Mouse (Mus musculus): ENCODE measurements at regions not wholly inside any gene's neighbourhood (a gene's known extent, or its start where the extent isn't known, plus 50 kb on each side); places are given as distances from the start of the nearest gene placed in this dataset.

GRCm38 (mm10) chr3:51073003-51073679 is 151.1 kb upstream of the Noct start:
- no peaks in the 10 kb centered on the region for H3K9me3 ChIP-seq (ENCODE audit: control insufficient read depth, low read length)
- DNase-seq = no peak
- WGBS = 89% methylated on average over 15 of the region's 15 CpGs
- H3K27me3 ChIP-seq (ENCODE audit: control insufficient read depth, insufficient read depth, low read length) = no peaks in the 10 kb centered on the region
- H3K9ac ChIP-seq (replicated peaks; ENCODE audit: low read length) = no peak overlapping the region
- no peak overlapping the region for H3K27ac ChIP-seq (replicated peaks; ENCODE audit: low read depth, low read length)
- H3K36me3 ChIP-seq (ENCODE audit: control insufficient read depth, insufficient read depth, low read length) = no peaks in the 10 kb centered on the region
- no peak for ATAC-seq (ENCODE audit: low FRiP score, low TSS enrichment)
- 0 out of 2 replicates have a peak, but pooled peaks cover 3% of the 10 kb centered on the region for H3K4me1 ChIP-seq (ENCODE audit: control insufficient read depth, insufficient read depth, low read length)
- H3K4me2 ChIP-seq (ENCODE audit: low read length) = no peak overlapping the region
- no peak overlapping the region for H3K4me3 ChIP-seq (replicated peaks; ENCODE audit: low read depth, low read length)

- no peak for DNase-seq
- no peak overlapping the region for H3K27ac ChIP-seq (replicated peaks; ENCODE audit: low read depth, low read length)
- no peaks in the 10 kb centered on the region for H3K9me3 ChIP-seq (ENCODE audit: control insufficient read depth, low read length)
These were observed 150.4 kb upstream of the Noct start for GRCm38 (mm10) chr3:51073743-51074319.

GRCm38 (mm10) chr3:51075219-51075920 is 148.9 kb upstream of the Noct start:
- no peaks in the 10 kb centered on the region for H3K36me3 ChIP-seq (ENCODE audit: control insufficient read depth, insufficient read depth, low read length)
- H3K27ac ChIP-seq (replicated peaks; ENCODE audit: low read depth, low read length) = no peak overlapping the region
- H3K4me2 ChIP-seq (ENCODE audit: low read length) = no peak overlapping the region
- peaks cover 3% of the 10 kb centered on the region; the same call in 1 of the 2 replicates for H3K4me1 ChIP-seq (ENCODE audit: control insufficient read depth, insufficient read depth, low read length)
- DNase-seq (no peak), ATAC-seq (ENCODE audit: low FRiP score, low TSS enrichment) (no peak)
- H3K27me3 ChIP-seq (ENCODE audit: control insufficient read depth, insufficient read depth, low read length) = no peaks in the 10 kb centered on the region
- no peak overlapping the region for H3K4me3 ChIP-seq (replicated peaks; ENCODE audit: low read depth, low read length)
- 83% methylated on average over 10 of the region's 10 CpGs for WGBS
- no peak overlapping the region for H3K9ac ChIP-seq (replicated peaks; ENCODE audit: low read length)
- H3K9me3 ChIP-seq (ENCODE audit: control insufficient read depth, low read length) = no peaks in the 10 kb centered on the region

More at GRCm38 (mm10) chr3:51073743-51074319, 150.4 kb upstream of the Noct start:
- no peak overlapping the region for H3K9ac ChIP-seq (replicated peaks; ENCODE audit: low read length)
- ATAC-seq (ENCODE audit: low FRiP score, low TSS enrichment) = no peak
- no peak overlapping the region for H3K4me2 ChIP-seq (ENCODE audit: low read length)
- H3K4me1 ChIP-seq (ENCODE audit: control insufficient read depth, insufficient read depth, low read length) = peaks cover 3% of the 10 kb centered on the region; the same call in 1 of the 2 replicates
- no peaks in the 10 kb centered on the region for H3K36me3 ChIP-seq (ENCODE audit: control insufficient read depth, insufficient read depth, low read length)
- H3K4me3 ChIP-seq (replicated peaks; ENCODE audit: low read depth, low read length) = no peak overlapping the region
- 84% methylated on average over 7 of the region's 7 CpGs for WGBS
- H3K27me3 ChIP-seq (ENCODE audit: control insufficient read depth, insufficient read depth, low read length) = no peaks in the 10 kb centered on the region

DNA sequence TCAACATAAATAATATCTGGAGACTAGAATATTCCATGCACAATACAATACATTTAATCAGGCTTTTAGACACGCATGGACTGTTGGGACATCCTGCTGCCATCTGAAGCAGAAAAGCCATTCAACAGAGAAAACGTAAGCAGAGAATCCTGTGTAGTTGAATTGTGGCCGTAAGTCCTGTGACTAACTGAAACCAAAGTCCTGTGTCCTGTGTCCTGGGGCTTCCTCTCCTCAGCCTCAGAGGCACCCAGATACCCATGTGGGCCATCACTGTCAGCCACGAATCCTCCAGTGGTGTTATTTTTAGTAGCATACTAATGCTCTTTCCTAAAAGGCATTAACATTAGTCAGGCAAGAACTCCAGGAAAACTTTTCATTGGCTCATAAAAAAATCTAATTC is 145.8 kb upstream of the Noct start:
- no peak overlapping the region for H3K4me2 ChIP-seq (ENCODE audit: low read length)
- H3K27me3 ChIP-seq (ENCODE audit: control insufficient read depth, insufficient read depth, low read length) = no peaks in the 10 kb centered on the region
- H3K9me3 ChIP-seq (ENCODE audit: control insufficient read depth, low read length) = no peaks in the 10 kb centered on the region
- 50% methylated on average over 4 of the region's 4 CpGs for WGBS
- ATAC-seq (ENCODE audit: low FRiP score, low TSS enrichment) = no peak
- peaks cover 3% of the 10 kb centered on the region; the same call in 1 of the 2 replicates for H3K4me1 ChIP-seq (ENCODE audit: control insufficient read depth, insufficient read depth, low read length)
- no peak overlapping the region for H3K27ac ChIP-seq (replicated peaks; ENCODE audit: low read depth, low read length)
- no peaks in the 10 kb centered on the region for H3K36me3 ChIP-seq (ENCODE audit: control insufficient read depth, insufficient read depth, low read length)
- H3K4me3 ChIP-seq (replicated peaks; ENCODE audit: low read depth, low read length) = no peak overlapping the region
- no peak overlapping the region for H3K9ac ChIP-seq (replicated peaks; ENCODE audit: low read length)
- DNase-seq = no peak

DNA sequence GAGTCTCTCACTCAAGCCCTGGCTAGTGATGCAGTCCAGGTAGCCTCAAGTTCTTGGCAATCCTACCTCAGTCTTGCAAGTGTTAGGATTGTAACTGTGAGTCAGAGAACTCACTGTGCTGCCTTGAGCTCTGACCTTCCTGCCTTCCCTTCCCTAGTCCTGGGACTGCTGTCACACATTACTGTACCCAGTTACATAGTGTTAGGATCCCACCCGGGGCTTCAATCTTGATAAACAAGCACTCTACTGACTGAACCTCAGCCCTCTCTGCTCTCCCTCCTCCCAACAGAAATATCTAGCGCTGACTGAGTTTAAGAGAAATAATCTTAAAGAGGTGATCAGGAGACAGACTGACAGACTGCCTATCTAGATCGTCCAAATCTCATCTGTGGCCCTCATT is 143.8 kb upstream of the Noct start:
- H3K4me2 ChIP-seq (ENCODE audit: low read length) = no peak overlapping the region
- H3K4me1 ChIP-seq (ENCODE audit: control insufficient read depth, insufficient read depth, low read length) = no peaks in the 10 kb centered on the region; the same call in 1 of the 2 replicates
- H3K9me3 ChIP-seq (ENCODE audit: control insufficient read depth, low read length) = no peaks in the 10 kb centered on the region
- no peak overlapping the region for H3K27ac ChIP-seq (replicated peaks; ENCODE audit: low read depth, low read length)
- H3K27me3 ChIP-seq (ENCODE audit: control insufficient read depth, insufficient read depth, low read length) = no peaks in the 10 kb centered on the region
- DNase-seq (no peak), ATAC-seq (ENCODE audit: low FRiP score, low TSS enrichment) (no peak)
- H3K9ac ChIP-seq (replicated peaks; ENCODE audit: low read length) = no peak overlapping the region
- WGBS = 81% methylated on average over 3 of the region's 3 CpGs
- H3K4me3 ChIP-seq (replicated peaks; ENCODE audit: low read depth, low read length) = no peak overlapping the region
- no peaks in the 10 kb centered on the region for H3K36me3 ChIP-seq (ENCODE audit: control insufficient read depth, insufficient read depth, low read length)

- no peak overlapping the region for H3K27ac ChIP-seq (replicated peaks; ENCODE audit: low read depth, low read length)
- WGBS = 57% methylated on average over 7 of the region's 7 CpGs
- no peaks in the 10 kb centered on the region for H3K27me3 ChIP-seq (ENCODE audit: control insufficient read depth, insufficient read depth, low read length)
- no peak overlapping the region for H3K9ac ChIP-seq (replicated peaks; ENCODE audit: low read length)
- no peaks in the 10 kb centered on the region for H3K9me3 ChIP-seq (ENCODE audit: control insufficient read depth, low read length)
- DNase-seq (no peak), ATAC-seq (ENCODE audit: low FRiP score, low TSS enrichment) (no peak)
- H3K36me3 ChIP-seq (ENCODE audit: control insufficient read depth, insufficient read depth, low read length) = no peaks in the 10 kb centered on the region
- no peak overlapping the region for H3K4me3 ChIP-seq (replicated peaks; ENCODE audit: low read depth, low read length)
- no peaks in the 10 kb centered on the region; the same call in 1 of the 2 replicates for H3K4me1 ChIP-seq (ENCODE audit: control insufficient read depth, insufficient read depth, low read length)
- H3K4me2 ChIP-seq (ENCODE audit: low read length) = no peak overlapping the region
These were observed 143.4 kb upstream of the Noct start for GRCm38 (mm10) chr3:51080855-51081254.

- peaks cover 7% of the 10 kb centered on the region; the same call in 1 of the 2 replicates for H3K4me1 ChIP-seq (ENCODE audit: control insufficient read depth, insufficient read depth, low read length)
- no peak overlapping the region for H3K4me3 ChIP-seq (replicated peaks; ENCODE audit: low read depth, low read length)
- no peaks in the 10 kb centered on the region for H3K27me3 ChIP-seq (ENCODE audit: control insufficient read depth, insufficient read depth, low read length)
- no peak for ATAC-seq (ENCODE audit: low FRiP score, low TSS enrichment)
- H3K27ac ChIP-seq (replicated peaks; ENCODE audit: low read depth, low read length) = no peak overlapping the region
- 80% methylated on average over 11 of the region's 11 CpGs for WGBS
- no peak for DNase-seq
- no peaks in the 10 kb centered on the region for H3K36me3 ChIP-seq (ENCODE audit: control insufficient read depth, insufficient read depth, low read length)
- no peak overlapping the region for H3K4me2 ChIP-seq (ENCODE audit: low read length)
- no peaks in the 10 kb centered on the region for H3K9me3 ChIP-seq (ENCODE audit: control insufficient read depth, low read length)
- no peak overlapping the region for H3K9ac ChIP-seq (replicated peaks; ENCODE audit: low read length)
These were observed 141.2 kb upstream of the Noct start for GRCm38 (mm10) chr3:51082831-51083575.

DNA sequence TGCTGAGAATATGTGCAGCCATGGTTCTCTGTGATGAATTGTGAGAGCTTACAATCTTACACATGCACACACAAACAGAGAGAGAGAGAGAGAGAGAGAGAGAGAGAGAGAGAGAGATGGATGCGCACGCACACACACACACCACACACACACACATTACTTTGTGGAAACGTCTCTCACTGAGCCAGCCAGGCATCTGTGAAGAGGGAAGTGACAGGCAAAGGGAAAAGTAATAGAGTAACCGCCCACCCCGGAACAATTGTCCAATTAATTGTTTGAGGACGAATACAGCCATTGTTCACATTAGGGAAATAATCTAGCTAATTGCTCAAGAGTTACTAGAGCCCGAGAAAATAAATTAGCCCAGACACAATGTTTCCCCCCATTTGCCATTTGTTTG is 140.7 kb upstream of the Noct start:
- no peak overlapping the region for H3K9ac ChIP-seq (replicated peaks; ENCODE audit: low read length)
- no peaks in the 10 kb centered on the region for H3K36me3 ChIP-seq (ENCODE audit: control insufficient read depth, insufficient read depth, low read length)
- no peaks in the 10 kb centered on the region for H3K27me3 ChIP-seq (ENCODE audit: control insufficient read depth, insufficient read depth, low read length)
- DNase-seq = no peak
- H3K4me1 ChIP-seq (ENCODE audit: control insufficient read depth, insufficient read depth, low read length) = peaks cover 7% of the 10 kb centered on the region; the same call in 1 of the 2 replicates
- ATAC-seq (ENCODE audit: low FRiP score, low TSS enrichment) = no peak
- H3K9me3 ChIP-seq (ENCODE audit: control insufficient read depth, low read length) = no peaks in the 10 kb centered on the region
- H3K27ac ChIP-seq (replicated peaks; ENCODE audit: low read depth, low read length) = no peak overlapping the region
- 68% methylated on average over 7 of the region's 7 CpGs for WGBS
- no peak overlapping the region for H3K4me3 ChIP-seq (replicated peaks; ENCODE audit: low read depth, low read length)
- no peak overlapping the region for H3K4me2 ChIP-seq (ENCODE audit: low read length)
